Mouse (Mus musculus) ovary, postnatal 36 days (tissue): ENCODE data around the gene Col17a1.

ENCODE experiments used
- DNase-seq: peaks from one replicate; pipeline ENCODE4 v3.0.0; 2022; ENCODE audit warnings: low spot score, mixed read lengths

Gene Col17a1

DNA sequence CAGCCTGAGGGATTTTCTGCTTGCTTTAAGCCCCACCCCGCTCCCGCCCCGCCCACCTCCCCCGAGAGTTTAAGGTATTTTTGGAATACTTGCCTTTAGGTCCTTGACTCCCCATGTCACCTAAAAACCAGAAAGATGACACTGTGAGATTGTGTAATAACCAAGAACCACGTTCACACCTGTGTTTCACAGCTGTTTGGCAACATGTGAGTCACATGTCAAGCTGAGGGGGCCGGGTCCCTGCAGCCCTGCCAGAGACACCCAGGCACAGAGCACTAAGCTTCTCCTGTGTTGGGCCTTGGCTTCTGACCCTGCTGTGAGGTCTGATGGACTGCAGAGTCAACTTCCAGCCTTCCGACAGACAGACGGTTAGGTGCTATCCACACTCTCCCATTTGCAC is 24.3 kb downstream of the Col17a1 start:
- DNase-seq, result no peak

- DNase-seq, result no peak
Observed at GRCm38 (mm10) chr19:47659765-47660408, 32.0 kb downstream of the Col17a1 start.

DNA sequence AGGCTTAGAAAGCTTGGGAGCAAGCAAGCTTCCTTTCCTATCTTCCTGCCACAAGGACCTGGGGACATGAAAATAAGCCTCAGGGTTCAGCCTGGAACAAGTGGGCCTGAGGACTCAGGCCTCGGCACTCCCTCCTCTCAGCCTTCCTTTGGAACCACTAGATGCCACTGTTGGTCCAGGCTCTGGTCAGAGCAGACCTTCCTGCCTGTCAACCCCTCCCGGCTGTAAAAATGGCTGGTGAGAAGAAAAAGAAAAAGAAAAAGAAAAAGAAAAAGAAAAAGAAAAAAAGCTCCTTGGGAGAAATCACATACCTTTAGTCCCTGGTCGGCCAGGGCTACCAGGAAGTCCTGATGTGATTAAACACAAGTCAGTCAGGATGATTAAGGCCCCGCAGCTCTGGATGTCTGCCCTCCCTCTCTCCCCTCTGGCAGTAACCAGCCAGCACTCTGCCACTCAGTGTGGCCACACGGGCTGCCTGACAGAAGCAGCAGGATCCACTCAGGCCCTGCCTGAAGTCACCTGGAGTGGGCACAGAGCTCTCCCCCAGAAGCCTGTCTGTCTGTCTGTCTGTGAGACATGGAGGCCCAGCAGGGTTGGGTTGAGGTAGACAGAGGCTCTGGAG is 32.9 kb downstream of the Col17a1 start:
- DNase-seq, result peak; percentile 57

DNA sequence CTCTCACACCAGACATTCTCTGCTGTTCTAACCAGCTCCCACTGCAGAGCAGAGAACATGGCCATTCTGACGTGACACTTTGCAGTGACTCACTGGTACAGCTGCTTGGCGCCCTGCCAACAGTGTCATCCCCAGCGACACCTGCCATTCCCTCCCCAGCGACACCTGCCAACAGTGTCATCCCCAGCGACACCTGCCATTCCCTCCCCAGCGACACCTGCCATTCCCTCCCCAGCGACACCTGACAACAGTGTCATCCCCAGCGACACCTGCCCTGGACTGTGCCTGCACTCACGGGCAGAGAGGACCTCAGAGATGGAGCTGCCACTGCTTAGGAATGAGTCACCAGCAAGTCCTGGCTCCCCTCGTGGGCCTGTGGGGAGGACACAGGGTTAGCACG is 37.0 kb downstream of the Col17a1 start:
- DNase-seq, result no peak

GRCm38 (mm10) chr19:47653173-47653572 is 38.7 kb downstream of the Col17a1 start:
- DNase-seq, result no peak

GRCm38 (mm10) chr19:47652255-47652654 is 39.6 kb downstream of the Col17a1 start:
- DNase-seq, result no peak

GRCm38 (mm10) chr19:47651160-47651480 is 40.8 kb downstream of the Col17a1 start:
- DNase-seq, result no peak

- DNase-seq, result no peak
Observed at GRCm38 (mm10) chr19:47650366-47651159, 41.3 kb downstream of the Col17a1 start.

DNA sequence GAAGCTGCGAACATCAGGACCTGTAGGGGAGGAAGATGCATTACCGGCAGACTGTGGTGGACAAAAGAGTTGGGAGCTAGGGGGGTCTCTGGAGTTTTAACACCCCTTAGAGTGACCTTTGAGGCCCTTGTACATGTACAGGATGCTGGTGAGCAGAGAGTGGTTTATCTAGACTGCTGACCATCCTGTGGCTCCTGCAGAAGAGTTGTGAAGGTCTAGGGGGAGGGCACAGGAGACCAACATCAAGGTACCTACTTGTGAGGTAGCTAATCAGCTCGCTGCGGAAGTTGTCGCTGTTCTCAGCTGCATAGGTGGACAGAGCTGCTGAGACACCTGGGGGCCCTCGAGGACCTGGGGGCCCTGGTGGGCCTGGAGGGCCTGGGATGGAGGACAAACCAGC is 42.8 kb downstream of the Col17a1 start:
- no peak for DNase-seq

DNA sequence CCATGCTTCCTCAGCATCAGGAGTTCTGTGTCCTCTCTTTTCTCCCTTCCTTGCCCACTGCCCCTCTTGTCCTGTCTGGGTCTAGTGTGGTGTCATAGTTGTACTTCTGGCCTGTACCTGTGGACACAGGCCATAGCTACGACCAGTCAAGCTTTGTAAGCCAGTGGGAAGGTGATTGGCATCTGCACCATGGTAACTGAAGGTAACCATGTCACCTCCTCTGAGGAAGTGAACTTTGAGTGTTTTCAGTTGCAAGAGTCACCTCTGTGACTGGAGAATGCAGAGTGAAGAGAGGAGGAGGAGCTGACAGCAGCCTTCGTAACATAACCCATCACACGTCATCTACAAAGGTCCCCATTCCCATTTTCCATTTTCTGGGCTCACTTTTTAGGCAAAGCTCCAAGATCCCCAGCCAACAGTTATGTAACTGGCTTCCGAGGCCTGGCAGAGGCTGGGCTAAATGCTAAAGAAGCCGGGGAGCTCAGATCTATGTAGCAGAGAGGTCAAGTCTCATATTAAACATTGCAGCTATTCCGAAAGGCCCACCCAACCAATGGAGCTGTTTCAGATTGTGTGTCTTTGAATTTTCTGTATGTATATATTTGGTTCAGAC is 45.3 kb downstream of the Col17a1 start:
- no peak for DNase-seq

DNA sequence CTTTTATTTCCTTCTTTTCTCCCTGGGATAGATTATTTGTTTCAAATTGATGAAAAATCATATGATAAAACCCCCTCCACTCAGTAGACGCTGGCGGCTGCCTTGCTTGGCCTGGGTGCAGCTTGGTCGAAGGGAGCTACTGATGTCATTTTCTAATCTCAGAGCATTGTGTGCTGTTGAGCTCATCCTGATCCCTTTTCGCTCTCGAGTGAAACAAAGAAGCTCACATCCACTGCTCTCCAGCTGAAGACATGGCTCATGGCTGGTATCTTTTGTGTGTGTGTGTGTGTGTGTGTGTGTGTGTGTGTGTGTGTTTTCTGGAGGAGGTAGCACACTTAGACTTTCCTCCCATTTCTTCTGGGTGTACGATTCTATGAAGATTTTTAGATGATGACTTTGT is 46.3 kb downstream of the Col17a1 start:
- no peak for DNase-seq

GRCm38 (mm10) chr19:47643910-47644309 is 48.0 kb downstream of the Col17a1 start:
- DNase-seq, result no peak

DNA sequence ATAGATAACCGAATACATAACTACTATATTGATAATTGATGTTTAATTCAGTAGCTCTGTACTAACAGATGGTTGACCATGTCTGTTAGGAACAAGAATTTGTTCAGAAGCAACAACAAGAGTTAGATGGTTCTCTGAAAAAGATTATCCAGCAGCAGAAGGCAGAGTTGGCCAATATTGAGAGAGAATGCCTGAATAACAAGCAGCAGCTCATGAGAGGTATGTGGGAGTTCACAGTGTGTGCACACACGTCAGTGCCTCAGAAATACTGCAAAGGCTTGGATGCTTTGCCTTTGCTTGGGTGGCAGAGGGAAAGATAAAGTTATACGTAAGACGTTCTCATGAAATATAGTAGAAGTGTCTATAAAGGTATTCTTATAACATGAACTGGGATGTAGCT is 56.5 kb downstream of the Col17a1 start:
- DNase-seq, result no peak

DNA sequence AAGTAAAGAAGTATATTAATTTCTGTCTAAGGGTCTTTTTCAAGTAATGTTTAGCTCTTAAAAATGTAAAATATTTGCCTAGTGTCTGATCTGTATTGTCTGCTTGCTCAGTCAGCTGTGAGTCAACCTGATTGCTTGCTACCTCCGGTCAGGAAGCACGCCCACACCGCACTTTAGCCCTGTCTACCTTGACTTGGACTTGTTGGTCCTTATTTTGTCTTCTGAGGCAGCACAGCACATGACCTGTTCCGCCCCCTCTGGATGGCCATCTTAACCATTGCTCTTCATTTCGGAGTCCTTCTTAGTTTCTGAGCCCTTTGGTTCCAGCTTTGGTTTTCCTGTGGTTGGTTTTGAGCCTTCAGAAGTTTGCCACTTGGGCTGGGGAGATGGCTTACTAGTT is 60.1 kb downstream of the Col17a1 start:
- DNase-seq, result no peak

DNA sequence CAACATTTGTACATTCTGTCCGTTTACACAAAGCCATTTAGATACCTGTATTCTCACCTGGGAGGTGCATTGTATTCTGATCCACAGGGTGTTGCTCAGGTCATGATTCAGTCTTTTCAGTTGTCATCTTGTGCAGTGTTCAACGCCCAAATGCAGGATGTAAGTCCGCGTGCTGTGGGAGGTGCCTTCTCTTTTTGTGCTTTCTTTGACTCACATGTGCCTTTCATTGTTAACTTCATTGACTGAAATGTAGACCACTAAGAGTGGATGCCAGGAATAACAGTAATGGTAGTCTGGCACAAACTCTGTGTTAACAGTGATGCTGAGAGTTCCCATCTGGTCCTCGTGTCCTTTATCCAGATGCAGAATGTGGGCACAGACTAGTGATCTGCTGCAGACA is 61.5 kb downstream of the Col17a1 start:
- no peak for DNase-seq

DNA sequence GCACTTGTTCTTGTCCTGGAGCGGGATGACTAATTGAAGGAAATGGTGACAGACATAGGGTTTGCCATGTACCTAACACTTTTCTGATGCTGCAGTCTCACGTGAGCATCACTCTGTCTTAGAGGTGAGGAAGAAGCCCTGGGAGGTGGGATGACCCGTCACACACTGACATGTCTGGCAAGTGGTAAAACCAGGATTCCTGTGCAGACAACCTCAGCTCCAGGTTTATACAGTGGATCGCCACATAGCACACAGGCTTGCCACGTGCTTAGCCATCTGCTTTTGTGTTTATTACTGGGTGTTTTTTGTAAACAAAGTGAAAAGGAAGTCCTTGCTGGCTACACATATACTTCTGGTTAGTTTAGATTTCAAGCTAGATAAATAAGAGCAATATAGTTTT is 62.8 kb downstream of the Col17a1 start:
- DNase-seq, result no peak

DNA sequence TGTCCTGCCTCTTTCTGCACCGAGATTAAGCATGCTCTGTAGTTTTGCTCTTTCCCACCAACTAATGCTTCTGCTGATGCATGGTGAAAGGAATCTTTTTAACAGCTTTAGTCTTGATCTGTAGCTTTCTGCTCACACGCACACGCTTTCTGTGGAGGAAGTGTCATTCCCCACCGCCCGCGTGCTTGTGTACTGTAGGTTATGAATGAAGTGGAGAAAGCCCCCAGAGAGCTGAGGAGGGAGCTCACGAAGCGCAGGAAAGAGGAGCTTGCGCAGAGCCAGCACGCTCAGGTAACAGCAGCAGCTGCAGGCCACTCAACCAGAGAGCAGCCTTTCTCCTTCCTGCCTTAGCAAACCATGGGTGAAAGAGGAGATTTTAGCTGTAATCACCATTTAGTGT is 64.4 kb downstream of the Col17a1 start:
- no peak for DNase-seq

DNA sequence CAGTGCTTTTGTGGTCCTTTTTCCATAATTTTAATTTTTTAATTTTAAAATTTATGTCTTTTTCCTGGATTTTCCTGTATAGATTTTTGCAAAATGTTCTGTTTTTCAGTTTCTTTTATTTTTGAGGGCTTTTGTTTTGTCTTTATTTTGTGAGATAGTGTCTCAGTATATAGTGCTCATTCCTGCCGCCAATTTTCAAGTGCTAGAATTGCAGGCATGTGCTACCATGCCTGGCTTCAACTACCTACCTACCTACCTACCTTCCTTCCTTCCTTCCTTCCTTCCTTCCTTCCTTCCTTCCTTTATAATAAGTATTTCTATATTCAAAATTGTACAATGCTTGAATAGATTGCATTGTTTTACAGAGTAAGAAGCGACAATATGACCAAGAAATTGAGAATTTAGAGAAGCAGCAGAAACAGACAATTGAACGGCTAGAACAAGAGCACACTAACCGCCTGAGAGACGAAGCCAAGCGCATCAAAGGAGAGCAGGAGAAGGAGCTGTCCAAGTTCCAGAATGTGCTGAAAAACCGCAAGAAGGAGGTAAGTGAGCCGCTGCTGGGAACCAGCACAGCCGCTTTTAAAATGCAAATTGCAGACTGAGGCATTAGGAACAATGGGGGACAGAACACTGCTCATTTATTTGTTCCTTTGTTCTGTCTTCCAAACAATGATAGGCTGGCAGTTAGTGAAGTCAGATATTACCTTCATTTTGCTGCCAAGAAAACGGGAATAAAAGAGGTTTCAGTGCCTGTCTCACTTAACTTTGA is 66.8 kb downstream of the Col17a1 start:
- no peak for DNase-seq

DNA sequence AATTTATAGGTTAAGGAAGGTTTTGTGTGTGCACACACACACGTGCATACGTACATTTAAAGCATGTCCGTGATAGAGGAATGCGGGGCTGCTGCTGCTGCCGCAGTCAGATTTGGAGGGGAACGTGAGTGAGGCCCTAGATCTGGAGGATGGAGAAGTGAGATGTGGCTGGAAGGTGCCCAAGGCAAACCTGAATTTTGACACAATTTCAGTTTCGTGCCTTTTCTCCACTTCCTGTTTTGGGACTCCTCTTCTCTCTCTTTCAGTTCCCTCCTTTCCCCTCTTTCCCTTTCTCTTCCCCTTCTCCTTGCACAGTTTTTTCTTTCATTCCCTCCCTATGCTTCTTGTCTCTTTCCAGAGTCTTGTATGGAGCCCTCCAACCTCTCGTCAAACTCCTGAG is 70.4 kb downstream of the Col17a1 start:
- no peak for DNase-seq

DNA sequence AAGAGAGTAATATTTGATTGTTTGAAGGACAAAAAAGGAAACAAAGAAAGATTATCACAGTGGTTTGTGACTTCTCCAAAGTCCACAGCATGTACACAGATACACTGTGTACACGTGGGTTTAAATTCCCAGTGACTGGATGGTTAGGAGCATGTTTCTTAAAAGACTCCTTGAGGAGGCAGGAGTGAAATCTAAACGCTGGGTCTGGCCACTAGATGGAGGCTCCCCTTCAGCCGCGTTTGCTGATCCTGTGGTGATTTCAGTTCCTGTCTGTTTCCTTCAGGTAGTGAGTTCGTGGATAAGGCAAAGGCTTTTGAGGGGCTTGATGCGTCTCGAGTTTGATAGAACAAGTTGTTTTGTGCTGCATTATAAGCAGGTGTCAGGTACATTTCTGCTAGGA is 78.5 kb downstream of the Col17a1 start:
- DNase-seq, result no peak

- no peak for DNase-seq
Observed at GRCm38 (mm10) chr19:47608513-47608912, 83.4 kb downstream of the Col17a1 start.
